Mouse (Mus musculus): ENCODE data around the gene Thnsl1.
"Not testable (repeated sequence)": the region's sequence is repeated elsewhere in the genome, so short reads cannot be mapped to it uniquely, and the experiment has no call there.

The Thnsl1 gene

GRCm38 (mm10) chr2:21244104-21244503, 38.6 kb downstream of the Thnsl1 start:
- DNase-seq, result not testable (repeated sequence)

GRCm38 (mm10) chr2:21244986-21245385, 39.5 kb downstream of the Thnsl1 start:
- no peak for DNase-seq

- DNase-seq, result no peak
Measured at GRCm38 (mm10) chr2:21245477-21246102, 40.1 kb downstream of the Thnsl1 start.

GRCm38 (mm10) chr2:21253644-21254043, 48.1 kb downstream of the Thnsl1 start:
- DNase-seq, result no peak

GRCm38 (mm10) chr2:21254308-21254707, 48.8 kb downstream of the Thnsl1 start:
- no peak for DNase-seq

- DNase-seq, result no peak
Measured at GRCm38 (mm10) chr2:21258281-21258680, 52.8 kb downstream of the Thnsl1 start.

- no peak for DNase-seq
Measured at GRCm38 (mm10) chr2:21259081-21259480, 53.6 kb downstream of the Thnsl1 start.

GRCm38 (mm10) chr2:21260060-21260459, 54.5 kb downstream of the Thnsl1 start:
- DNase-seq, result no peak

GRCm38 (mm10) chr2:21261370-21262006, 56.0 kb downstream of the Thnsl1 start:
- DNase-seq, result peak; percentile 37

GRCm38 (mm10) chr2:21264031-21264430, 58.5 kb downstream of the Thnsl1 start:
- DNase-seq, result no peak

All from right cerebral cortex, postnatal 14 days (tissue).